Mouse (Mus musculus): ENCODE results near the gene Dnah5. TPM values are rescaled to one million over a fixed set of nuclear protein-coding genes. Genes with fewer than 3 reads are reported as not detected.

Gene Dnah5
- under 1 TPM; 0.06 to 0.09 TPM for total RNA-seq (2021)
- long read RNA-seq, experiment 1, result 0 reads
- long read RNA-seq, experiment 2, partial matches to known transcripts, result 1 of 1 reads
- long read RNA-seq, experiment 2, other reads (novel, unspliced or antisense), result 0 of 1 reads

GRCm38 (mm10) chr15:28203111-28204075 is at the start of gene Dnah5:
Gene Dnah5 (plus strand): TSS chr15:28203752.
- DNase-seq, result no peak

- DNase-seq, result peak; percentile 14
These were observed 48.6 kb upstream of the Dnah5 start for GRCm38 (mm10) chr15:28154822-28155501.

GRCm38 (mm10) chr15:28158771-28159489 is 44.6 kb upstream of the Dnah5 start:
- peak; percentile 86 for DNase-seq

- DNase-seq, result no peak
These were observed 41.3 kb upstream of the Dnah5 start for GRCm38 (mm10) chr15:28162291-28162690.

GRCm38 (mm10) chr15:28165234-28165633 is 38.3 kb upstream of the Dnah5 start:
- DNase-seq, result no peak

GRCm38 (mm10) chr15:28166090-28166489 is 37.5 kb upstream of the Dnah5 start:
- no peak for DNase-seq

- no peak for DNase-seq
These were observed 24.6 kb upstream of the Dnah5 start for GRCm38 (mm10) chr15:28178951-28179350.

GRCm38 (mm10) chr15:28179556-28179955 is 24.0 kb upstream of the Dnah5 start:
- no peak for DNase-seq

GRCm38 (mm10) chr15:28181862-28182261 is 21.7 kb upstream of the Dnah5 start:
- peak; percentile 83 for DNase-seq

- no peak for DNase-seq
These were observed 21.0 kb upstream of the Dnah5 start for GRCm38 (mm10) chr15:28182567-28182966.

- DNase-seq, result peak; percentile 84
These were observed 15.8 kb upstream of the Dnah5 start for GRCm38 (mm10) chr15:28187472-28188360.

GRCm38 (mm10) chr15:28188361-28189011 is 15.1 kb upstream of the Dnah5 start:
- DNase-seq, result no peak

GRCm38 (mm10) chr15:28189668-28190067 is 13.9 kb upstream of the Dnah5 start:
- DNase-seq, result no peak

GRCm38 (mm10) chr15:28198609-28199008 is 4.9 kb upstream of the Dnah5 start:
- no peak for DNase-seq

- no peak for DNase-seq
These were observed 1.1 kb downstream of the Dnah5 start for GRCm38 (mm10) chr15:28204626-28205025.

GRCm38 (mm10) chr15:28207545-28207944 is 4.0 kb downstream of the Dnah5 start:
- DNase-seq, result no peak

- DNase-seq, result no peak
These were observed 9.5 kb downstream of the Dnah5 start for GRCm38 (mm10) chr15:28213057-28213456.

GRCm38 (mm10) chr15:28216358-28216757 is 12.8 kb downstream of the Dnah5 start:
- DNase-seq, result no peak

GRCm38 (mm10) chr15:28227316-28227715 is 23.8 kb downstream of the Dnah5 start:
- DNase-seq, result no peak

GRCm38 (mm10) chr15:28260250-28260649 is 56.7 kb downstream of the Dnah5 start:
- DNase-seq, result no peak

- no peak for DNase-seq
These were observed 95.9 kb downstream of the Dnah5 start for GRCm38 (mm10) chr15:28299438-28299837.

Data from adrenal gland, postnatal 10 days (tissue).